Mouse (Mus musculus) spleen, postnatal 10 days (tissue): ENCODE data around the gene Erbb3.

Experiments used
- DNase-seq, 2 experiments: peaks; one replicate each; pipeline ENCODE4 v3.0.0; 2021 to 2022; ENCODE audit warnings: low spot score in 2 of 2

Erbb3 gene

DNA sequence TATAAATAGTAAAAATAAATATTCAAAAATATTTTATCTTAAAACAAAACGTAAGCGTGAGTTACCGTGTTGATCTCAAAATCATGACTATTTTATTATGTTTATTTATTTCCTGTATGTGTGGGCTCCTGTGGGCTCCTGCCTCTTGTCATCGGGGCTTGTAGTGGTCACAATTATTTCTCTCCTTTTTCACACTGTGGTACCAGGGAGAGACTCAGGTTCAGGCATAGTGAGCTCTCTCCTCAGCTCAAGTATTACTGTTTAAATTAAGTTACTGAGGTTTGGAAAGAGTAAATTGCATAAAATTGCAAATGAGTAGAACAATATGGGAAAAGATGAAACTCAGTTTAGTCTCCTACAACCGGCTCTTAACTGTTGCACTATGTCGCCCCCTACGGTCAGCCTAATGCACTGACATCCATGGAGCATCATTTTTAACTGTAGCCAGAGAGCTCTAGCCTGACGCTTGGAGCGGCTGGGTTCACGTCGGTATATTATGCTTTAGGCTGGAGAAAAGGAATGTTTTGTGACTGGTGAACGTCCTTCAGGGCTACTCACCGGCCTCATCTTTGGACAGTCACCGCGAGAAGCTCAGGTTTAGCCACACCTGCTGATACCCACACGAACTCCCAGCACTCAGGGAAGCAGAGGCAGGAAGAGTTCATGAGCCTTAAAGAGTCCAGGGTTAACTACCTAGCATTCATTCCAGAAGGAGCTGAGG is 23.1 kb upstream of the Erbb3 start:
- DNase-seq: peak; percentile 68 to 88

GRCm38 (mm10) chr10:128606483-128606882 is 17.0 kb upstream of the Erbb3 start:
- no peak for DNase-seq

GRCm38 (mm10) chr10:128602470-128603128 is 13.1 kb upstream of the Erbb3 start:
- DNase-seq: no peak

GRCm38 (mm10) chr10:128601499-128601898 is 12.0 kb upstream of the Erbb3 start:
- no peak for DNase-seq

- DNase-seq: no peak
Measured at GRCm38 (mm10) chr10:128598476-128598875, 9.0 kb upstream of the Erbb3 start.

- no peak for DNase-seq
Measured at GRCm38 (mm10) chr10:128592797-128593196, 3.3 kb upstream of the Erbb3 start.

- no peak for DNase-seq
Measured at GRCm38 (mm10) chr10:128591436-128591835, 2.0 kb upstream of the Erbb3 start.

DNA sequence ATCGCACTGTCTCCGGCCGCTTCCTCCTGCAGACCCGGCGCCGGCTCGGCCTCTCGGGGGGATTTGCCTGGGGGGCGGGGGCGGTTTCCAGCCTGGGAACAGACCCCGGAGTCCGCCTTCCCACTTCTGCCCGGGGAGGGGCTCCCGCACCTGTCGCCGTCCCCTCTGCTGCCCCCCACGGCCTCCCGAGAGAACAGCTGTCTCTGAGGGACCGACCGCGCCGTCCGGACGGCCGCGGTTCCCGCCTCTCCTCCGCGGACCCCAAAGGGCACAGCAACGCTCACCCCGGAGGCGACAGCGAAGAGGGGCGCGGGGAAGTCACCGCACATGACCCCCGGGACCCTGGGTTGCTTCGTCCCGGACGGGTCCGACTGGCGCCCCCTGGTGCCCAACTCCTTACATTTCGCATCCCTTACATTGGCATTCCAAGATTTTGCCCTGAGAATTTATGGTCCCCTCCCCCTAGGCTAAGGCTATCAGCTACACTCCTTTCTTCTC is 790 bp upstream of the Erbb3 start:
- peak; percentile 50 to 70 for DNase-seq

GRCm38 (mm10) chr10:128588775-128589463 is 533 bp downstream of the Erbb3 start:
- no peak for DNase-seq

DNA sequence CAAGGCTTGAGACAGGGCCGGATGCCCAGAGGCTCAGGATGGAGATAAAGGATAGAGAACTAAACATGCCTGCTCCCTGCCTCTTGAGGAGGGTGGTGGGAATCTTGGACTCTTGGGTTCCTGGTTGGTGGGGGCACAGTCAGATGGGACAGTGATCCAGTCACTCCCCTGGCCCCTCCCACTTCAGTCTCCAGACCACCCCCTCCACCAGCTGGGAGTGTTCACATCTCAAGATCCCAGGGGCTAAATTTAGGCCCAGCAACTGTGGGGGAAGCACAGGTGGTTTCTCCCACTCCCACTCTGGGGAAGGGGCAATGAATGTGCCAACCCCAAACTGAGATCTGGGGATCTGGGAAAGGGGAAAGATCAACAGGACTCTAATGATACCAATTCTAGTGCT is 1.3 kb downstream of the Erbb3 start:
- DNase-seq: no peak

DNA sequence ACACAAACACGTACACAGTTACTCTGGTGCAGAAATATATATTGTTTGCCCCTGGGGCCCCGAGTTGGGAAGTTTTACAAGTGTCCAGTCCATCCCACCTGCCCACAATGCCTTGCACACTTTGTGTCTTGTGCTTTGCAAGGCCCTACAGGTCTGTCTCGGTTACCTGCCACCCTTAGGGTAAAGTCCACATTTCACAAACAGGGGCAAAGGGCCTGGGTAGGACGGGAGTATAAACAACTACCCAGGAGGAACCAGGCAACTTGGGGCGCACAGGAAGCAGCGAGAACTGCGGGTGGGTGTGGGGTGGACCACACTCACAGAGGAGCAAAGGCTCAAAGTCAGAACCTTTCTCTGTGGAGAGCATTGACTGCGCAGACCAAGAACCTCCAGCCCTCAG is 1.8 kb downstream of the Erbb3 start:
- DNase-seq: no peak

GRCm38 (mm10) chr10:128587120-128587519 is 2.3 kb downstream of the Erbb3 start:
- DNase-seq: no peak

- DNase-seq: no peak
Measured at GRCm38 (mm10) chr10:128586546-128586945, 2.9 kb downstream of the Erbb3 start.

- DNase-seq: no peak
Measured at GRCm38 (mm10) chr10:128584386-128584785, 5.1 kb downstream of the Erbb3 start.

DNA sequence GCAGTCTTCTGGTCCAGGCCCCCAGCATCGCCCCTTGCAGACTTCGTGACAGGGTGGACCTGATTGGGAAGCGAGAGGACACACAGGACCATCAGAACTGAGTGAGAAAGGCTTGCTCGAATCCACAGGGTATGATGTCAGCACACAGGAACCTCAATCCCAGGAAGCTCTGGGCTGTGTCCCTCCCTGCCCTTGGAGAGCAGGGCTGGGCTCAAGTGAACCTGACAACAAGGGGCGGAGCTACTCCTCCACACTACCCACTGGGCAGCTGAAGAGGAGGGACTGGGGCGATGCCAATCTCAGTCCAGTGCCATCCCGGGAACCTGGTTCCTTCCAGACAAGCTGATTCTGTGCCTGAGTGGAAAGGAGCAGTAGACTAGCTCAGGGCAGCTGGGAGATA is 5.8 kb downstream of the Erbb3 start:
- DNase-seq: no peak

DNA sequence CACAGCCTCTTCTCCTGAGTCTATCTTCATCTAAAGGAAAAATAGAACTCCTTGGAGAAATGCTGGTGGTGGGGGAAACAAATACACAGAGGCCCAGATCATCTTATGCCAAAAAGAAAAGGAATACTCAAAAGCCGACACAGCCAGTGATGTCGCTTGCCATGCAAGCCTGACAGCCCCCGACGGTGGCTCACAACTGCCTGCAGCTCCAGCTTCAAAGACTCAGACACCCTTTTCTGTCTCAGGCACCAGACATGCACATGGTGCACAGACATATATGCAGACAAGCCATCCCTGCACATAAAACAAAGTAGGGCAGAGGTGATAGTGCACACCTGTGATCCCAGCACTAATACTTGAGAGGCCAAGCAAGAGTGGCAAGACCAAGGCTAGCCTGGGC is 9.7 kb downstream of the Erbb3 start:
- no peak for DNase-seq

DNA sequence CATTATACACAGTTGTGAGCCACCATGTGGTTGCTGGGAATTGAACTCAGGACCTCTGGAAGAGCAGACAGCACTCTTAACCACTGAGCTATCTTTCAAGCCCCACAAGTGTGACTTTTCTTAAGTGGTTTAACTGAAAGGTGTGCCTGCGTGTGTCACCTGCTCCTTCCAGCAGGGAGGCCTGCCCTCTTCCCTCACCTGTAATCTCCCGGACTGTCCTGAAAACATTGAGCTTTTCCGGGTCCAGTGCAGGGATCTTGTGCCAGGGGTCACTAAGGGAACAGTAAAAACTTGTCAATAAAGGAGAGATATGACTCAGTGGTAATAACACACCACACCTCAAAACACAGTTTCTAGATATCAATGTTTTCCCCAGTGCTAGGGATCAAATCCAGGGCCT is 10.2 kb downstream of the Erbb3 start:
- no peak for DNase-seq

DNA sequence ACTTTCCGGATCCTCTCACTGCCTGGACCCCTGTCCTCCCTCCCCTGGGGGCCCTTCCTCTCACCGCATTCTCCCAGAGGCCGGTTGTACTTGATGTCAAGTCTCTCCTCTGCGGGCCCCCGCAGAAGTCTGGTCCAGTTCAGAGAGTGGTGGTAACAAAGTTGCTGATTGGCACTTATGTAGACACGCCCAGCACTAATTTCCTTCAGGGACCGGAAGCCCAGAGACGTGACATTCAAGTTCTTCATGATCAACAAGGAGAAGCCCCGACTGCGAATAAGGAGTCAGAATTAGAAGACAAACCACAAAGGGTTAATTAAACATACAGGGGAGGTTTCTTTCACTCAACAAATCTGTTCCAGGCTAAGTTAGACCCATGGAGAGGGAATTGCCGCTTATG is 11.1 kb downstream of the Erbb3 start:
- DNase-seq: no peak

GRCm38 (mm10) chr10:128575063-128575462 is 14.4 kb downstream of the Erbb3 start:
- DNase-seq: peak in 1 of 2 experiments; percentile 48

- DNase-seq: peak; percentile 96 to 97
Measured at GRCm38 (mm10) chr10:128565788-128566531, 23.5 kb downstream of the Erbb3 start, which contains the start of gene Pa2g4. Pa2g4 (minus strand) TSS chr10:128565987.

DNA sequence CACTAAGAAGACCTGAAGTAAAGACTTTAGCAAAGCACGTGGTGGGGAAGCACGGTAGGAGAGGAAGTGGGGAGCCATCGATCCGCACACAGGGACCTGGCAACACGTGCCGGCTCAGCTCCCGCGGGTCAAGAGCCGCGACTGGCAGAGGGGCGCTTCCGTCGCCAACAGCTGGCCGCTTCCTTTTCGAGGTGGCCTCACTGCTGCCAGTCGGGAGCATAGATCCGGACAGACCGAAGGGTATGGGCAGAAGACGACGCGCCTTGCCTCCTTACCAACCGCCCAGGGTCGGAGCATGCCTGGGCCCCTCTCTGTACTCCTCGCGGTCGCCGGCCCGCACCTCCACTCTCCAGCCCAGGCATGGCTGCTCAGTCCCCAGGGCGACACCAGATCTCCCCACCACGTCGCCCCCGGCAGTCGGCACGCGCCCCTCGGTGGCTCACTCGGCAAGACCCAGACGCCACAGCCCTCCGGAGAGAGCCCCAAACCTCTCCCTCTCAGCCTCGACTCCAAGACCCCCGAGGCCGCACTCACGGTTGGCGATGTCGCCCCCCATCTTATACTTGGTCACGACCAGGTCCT is 24.2 kb downstream of the Erbb3 start:
- DNase-seq: peak in 1 of 2 experiments; percentile 64
